Mouse (Mus musculus) brain, adult 2 months (tissue): ENCODE measurements around the gene Fam151a.
A peak's percentile ranks its signal among the peaks of the same experiment; 100 is the strongest.
"Not testable (repeated sequence)": the region's sequence is repeated elsewhere in the genome, so short reads cannot be mapped to it uniquely, and the experiment has no call there.

Experiments
- DNase-seq: peaks from one replicate; pipeline ENCODE4 v3.0.0; 2011; ENCODE audit warnings: low read depth, low spot score

The Fam151a gene

GRCm38 (mm10) chr4:106776998-106777397, 43.3 kb downstream of the Fam151a start:
- DNase-seq: peak; percentile 91

GRCm38 (mm10) chr4:106778116-106778788, 44.6 kb downstream of the Fam151a start:
- DNase-seq: peak; percentile 98

- DNase-seq: peak; percentile 71
Measured at GRCm38 (mm10) chr4:106780045-106780444, 46.4 kb downstream of the Fam151a start.

- DNase-seq: no peak
Measured at GRCm38 (mm10) chr4:106783137-106783536, 49.4 kb downstream of the Fam151a start.

- no peak for DNase-seq
Measured at GRCm38 (mm10) chr4:106784806-106785205, 51.1 kb downstream of the Fam151a start.

GRCm38 (mm10) chr4:106785345-106785744, 51.7 kb downstream of the Fam151a start:
- no peak for DNase-seq

GRCm38 (mm10) chr4:106785753-106786540, 52.3 kb downstream of the Fam151a start:
- DNase-seq: peak; percentile 91

- DNase-seq: peak; percentile 85
Measured at GRCm38 (mm10) chr4:106787830-106788229, 54.1 kb downstream of the Fam151a start.

- DNase-seq: no peak
Measured at GRCm38 (mm10) chr4:106788627-106789026, 54.9 kb downstream of the Fam151a start.

GRCm38 (mm10) chr4:106789705-106790104, 56.0 kb downstream of the Fam151a start:
- DNase-seq: peak; percentile 76

- DNase-seq: not testable (repeated sequence)
Measured at GRCm38 (mm10) chr4:106790218-106790617, 56.5 kb downstream of the Fam151a start.

GRCm38 (mm10) chr4:106790938-106791337, 57.2 kb downstream of the Fam151a start:
- DNase-seq: no peak

- DNase-seq: no peak
Measured at GRCm38 (mm10) chr4:106792276-106792675, 58.6 kb downstream of the Fam151a start.

- DNase-seq: not testable (repeated sequence)
Measured at GRCm38 (mm10) chr4:106793826-106794225, 60.1 kb downstream of the Fam151a start.

- no peak for DNase-seq
Measured at GRCm38 (mm10) chr4:106794247-106794646, 60.6 kb downstream of the Fam151a start.

GRCm38 (mm10) chr4:106795289-106795688, 61.6 kb downstream of the Fam151a start:
- no peak for DNase-seq
